Mouse (Mus musculus) embryonic facial prominence, embryonic 11.5 days (tissue): ENCODE data around the gene Nufip2. TPM values are rescaled to one million over a fixed set of nuclear protein-coding genes. Genes with fewer than 3 reads are reported as not detected.
"Not testable (repeated sequence)": the region's sequence is repeated elsewhere in the genome, so short reads cannot be mapped to it uniquely, and the experiment has no call there.

Experiments
- ATAC-seq: fragments of 200-750 bp; cut with Nextera tagmentation; replicated peaks from 2 replicates; pipeline ENCODE4 v1.8.0; 2017; ENCODE audit warnings: low read depth; ENCODE audit not compliant: insufficient number of reproducible peaks, low FRiP score, low TSS enrichment
- DNase-seq: peaks from one replicate; pipeline ENCODE4 v3.0.0-alpha.2; 2015; ENCODE audit warnings: low spot score
- H3K27ac ChIP-seq: fragments of 300-500 bp; sonication (generic); replicated peaks from 2 replicates; pipeline ENCODE4 v1.5.1; 2014; ENCODE audit warnings: mild to moderate bottlenecking, low read depth, low read length, control low read depth
- H3K27me3 ChIP-seq: fragments of 300-500 bp; sonication (generic); 2 replicates; pipeline ENCODE4 v1.6.1; 2014; ENCODE audit warnings: mild to moderate bottlenecking, low read length, moderate library complexity, mixed read lengths; ENCODE audit not compliant: control insufficient read depth, insufficient read depth
- H3K36me3 ChIP-seq: fragments of 300-500 bp; sonication (generic); replicated peaks from 2 replicates; pipeline ENCODE4 v1.6.1; 2014; ENCODE audit warnings: low read depth, mild to moderate bottlenecking, low read length, moderate library complexity, mixed read lengths; ENCODE audit not compliant: control insufficient read depth, insufficient read depth
- H3K4me1 ChIP-seq: fragments of 300-500 bp; sonication (generic); 2 replicates; pipeline ENCODE4 v1.6.1; 2014; ENCODE audit warnings: low read length, mixed read lengths; ENCODE audit not compliant: control insufficient read depth, insufficient read depth
- H3K4me2 ChIP-seq: fragments of 300-500 bp; sonication (generic); 2 replicates; pipeline ENCODE4 v1.6.1; 2014; ENCODE audit warnings: low read depth, mild to moderate bottlenecking, control low read depth, low read length, moderate library complexity
- H3K4me3 ChIP-seq: fragments of 300-500 bp; sonication (generic); 2 replicates; pipeline ENCODE4 v1.5.1; 2014; ENCODE audit warnings: low read depth, low read length, control low read depth
- H3K9ac ChIP-seq: fragments of 300-500 bp; sonication (generic); replicated peaks from 2 replicates; pipeline ENCODE4 v1.6.1; 2014; ENCODE audit warnings: mild to moderate bottlenecking, control low read depth, low read length
- H3K9me3 ChIP-seq: fragments of 300-500 bp; sonication (generic); replicated peaks from 2 replicates; pipeline ENCODE4 v1.6.1; 2016; ENCODE audit warnings: mild to moderate bottlenecking, low read length, inconsistent platforms, mixed read lengths; ENCODE audit not compliant: control insufficient read depth
- WGBS: fragments of 180-500 bp; shearing (Covaris S2); extraction: QIAGEN DNeasy Blood & Tissue Kit; methylation state at CpG from one replicate; pipeline ENCODE4 v1.1.7; 2014; 5-methylcytosine and 5-hydroxymethylcytosine counted together
- polyA plus RNA-seq: library from polyadenylated mRNA; unstranded; fragments of >200 nt; fragmentation: Nextera tagmentation; extraction: Ambion mirVana; gene quantifications from 2 replicates; pipeline ENCODE4 v1.2.1, GENCODE M21; 2014

The Nufip2 gene
- polyA plus RNA-seq, 1 experiment from 2014 or later = 4.1 TPM

- no peak overlapping the region for H3K4me2 ChIP-seq
Observed at GRCm38 (mm10) chr11:77664046-77664445, 21.9 kb upstream of the Nufip2 start.

DNA sequence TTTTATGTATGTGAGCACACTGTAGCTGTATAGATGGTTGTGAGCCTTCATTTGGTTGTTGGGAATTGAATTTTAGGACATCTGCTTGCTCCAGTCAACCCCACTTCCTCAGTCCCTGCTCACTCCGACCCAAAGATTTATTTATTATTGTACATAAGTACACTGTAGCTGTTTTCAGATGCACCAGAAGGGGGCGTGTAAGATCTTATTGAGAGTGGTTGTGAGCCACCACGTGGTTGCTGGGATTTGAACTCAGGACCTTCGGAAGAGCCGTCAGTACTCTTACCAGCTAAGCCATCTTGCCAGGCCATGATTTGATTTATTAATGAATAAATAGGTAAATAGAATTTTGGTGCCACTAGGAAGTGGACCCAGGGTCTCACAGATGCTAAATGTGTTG, 20.6 kb upstream of the Nufip2 start:
- ATAC-seq, H3K27me3 ChIP-seq: not testable (repeated sequence)

More at GRCm38 (mm10) chr11:77664046-77664445, 21.9 kb upstream of the Nufip2 start:
- ATAC-seq = no peak
- H3K27me3 ChIP-seq = no peaks in the 10 kb centered on the region
- no peaks in the 10 kb centered on the region for H3K9me3 ChIP-seq
- no peak overlapping the region for H3K4me3 ChIP-seq
- no peak overlapping the region for H3K27ac ChIP-seq
- no peaks in the 10 kb centered on the region for H3K4me1 ChIP-seq
- no peaks in the 10 kb centered on the region for H3K36me3 ChIP-seq
- 90% methylated on average over 8 of the region's 8 CpGs for WGBS
- no peak overlapping the region for H3K9ac ChIP-seq
- no peak for DNase-seq

DNA sequence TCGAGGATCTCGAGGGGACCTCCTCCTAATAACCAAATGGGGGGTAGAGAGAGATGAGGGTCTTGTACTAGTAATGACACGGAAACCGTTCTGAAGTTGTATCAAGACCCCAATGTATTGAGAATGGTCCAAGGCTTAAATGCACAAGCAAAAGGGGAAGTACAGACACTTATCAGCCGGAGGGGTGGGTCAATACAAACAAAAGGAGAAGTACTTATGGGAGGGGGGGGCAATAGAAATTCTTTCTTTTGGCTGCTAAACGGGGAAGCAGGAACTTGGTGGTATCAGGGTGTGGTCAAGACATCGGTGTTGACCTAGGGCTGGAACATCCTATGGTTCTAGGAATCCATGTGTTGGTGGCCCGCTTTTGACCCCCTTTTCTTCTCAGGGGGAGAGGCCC, 19.2 kb upstream of the Nufip2 start:
- ATAC-seq, DNase-seq, H3K9me3 ChIP-seq, H3K4me3 ChIP-seq, H3K4me2 ChIP-seq, H3K27ac ChIP-seq, H3K36me3 ChIP-seq, H3K9ac ChIP-seq, H3K4me1 ChIP-seq, H3K27me3 ChIP-seq: not testable (repeated sequence)
- 92% methylated on average over 8 of the region's 8 CpGs for WGBS

More for the DNA sequence above, 20.6 kb upstream of the Nufip2 start:
- H3K4me2 ChIP-seq, H3K4me3 ChIP-seq, DNase-seq, H3K9me3 ChIP-seq, H3K27ac ChIP-seq, H3K9ac ChIP-seq, H3K4me1 ChIP-seq, H3K36me3 ChIP-seq: not testable (repeated sequence)
- 83% methylated on average over 5 of the region's 5 CpGs for WGBS

DNA sequence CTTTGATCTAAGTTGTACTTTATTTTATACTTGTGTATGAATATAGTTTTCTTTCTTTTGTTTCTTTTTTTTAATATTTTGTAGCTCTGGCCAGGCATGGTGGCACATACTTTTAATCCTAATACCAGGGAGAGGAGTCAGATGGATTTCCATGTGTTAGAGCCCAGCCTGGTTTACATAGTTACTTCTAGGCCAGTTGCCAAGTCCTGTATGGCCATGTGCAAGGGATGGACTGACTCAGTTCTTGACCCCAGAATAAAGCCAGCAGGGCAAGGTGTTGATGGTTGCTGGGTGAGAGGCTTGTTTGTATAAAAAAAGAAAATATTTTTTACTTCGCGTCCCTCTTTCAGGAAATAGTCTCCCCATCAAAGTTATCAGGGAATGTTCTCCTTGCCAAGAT, 13.2 kb upstream of the Nufip2 start:
- no peak for ATAC-seq

GRCm38 (mm10) chr11:77673428-77673991, 12.4 kb upstream of the Nufip2 start:
- no peaks in the 10 kb centered on the region for H3K9me3 ChIP-seq
- H3K9ac ChIP-seq = no peak overlapping the region
- H3K4me3 ChIP-seq = no peak overlapping the region
- DNase-seq (peak; percentile 10), ATAC-seq (no peak)
- WGBS = 70% methylated on average over 4 of the region's 4 CpGs
- no peak overlapping the region for H3K27ac ChIP-seq
- no peaks in the 10 kb centered on the region for H3K36me3 ChIP-seq
- no peaks in the 10 kb centered on the region for H3K4me1 ChIP-seq
- no peaks in the 10 kb centered on the region for H3K27me3 ChIP-seq
- H3K4me2 ChIP-seq = no peak overlapping the region

More for the DNA sequence above, 13.2 kb upstream of the Nufip2 start:
- Histone ChIP-seq H3K36me3 (no peaks in the 10 kb centered on the region), H3K4me3 (no peak overlapping the region), H3K9me3 (no peaks in the 10 kb centered on the region), H3K27me3 (no peaks in the 10 kb centered on the region), H3K4me1 (no peaks in the 10 kb centered on the region), H3K27ac (no peak overlapping the region), H3K9ac (no peak overlapping the region), H3K4me2 (no peak overlapping the region)
- WGBS = 94% methylated on average over 2 of the region's 2 CpGs
- no peak for DNase-seq

DNA sequence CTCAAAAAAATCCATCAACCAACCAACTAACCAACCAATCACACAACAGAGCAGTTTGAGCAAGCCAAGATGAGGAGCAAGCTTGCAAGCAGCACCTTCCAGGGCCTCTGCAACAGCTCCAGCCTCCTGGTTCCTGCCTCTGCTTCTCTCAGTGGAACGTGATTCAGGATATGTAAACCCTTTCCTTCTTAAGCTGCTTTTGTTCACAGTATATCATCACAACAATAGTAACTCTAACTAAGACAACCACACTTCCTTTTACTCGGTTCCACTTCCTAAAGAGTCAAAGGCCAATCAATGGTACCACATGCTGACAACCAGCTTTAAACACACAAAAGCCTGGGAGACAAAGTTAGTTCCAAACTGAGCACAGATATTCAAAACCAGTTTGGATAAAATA, 5.9 kb upstream of the Nufip2 start:
- H3K4me1 ChIP-seq = no peaks in the 10 kb centered on the region
- no peaks in the 10 kb centered on the region for H3K27me3 ChIP-seq
- no peaks in the 10 kb centered on the region for H3K9me3 ChIP-seq
- ATAC-seq (no peak), DNase-seq (no peak)
- H3K36me3 ChIP-seq = no peaks in the 10 kb centered on the region
- WGBS = 19% methylated on average over 2 of the region's 2 CpGs
- H3K9ac ChIP-seq = no peak overlapping the region
- H3K27ac ChIP-seq = no peak overlapping the region
- no peak overlapping the region for H3K4me2 ChIP-seq
- no peak overlapping the region for H3K4me3 ChIP-seq

- H3K4me1 ChIP-seq = no peaks in the 10 kb centered on the region; the same call in 1 of the 2 replicates
- DNase-seq (no peak), ATAC-seq (no peak)
- no peaks in the 10 kb centered on the region for H3K27me3 ChIP-seq
- H3K9ac ChIP-seq = no peak overlapping the region
- 66% methylated on average over 2 of the region's 2 CpGs for WGBS
- H3K27ac ChIP-seq = no peak overlapping the region
- no peak overlapping the region for H3K4me2 ChIP-seq
- H3K4me3 ChIP-seq = no peak overlapping the region
- H3K9me3 ChIP-seq = no peaks in the 10 kb centered on the region
- H3K36me3 ChIP-seq = no peaks in the 10 kb centered on the region
Observed at GRCm38 (mm10) chr11:77684896-77685295, 1.1 kb upstream of the Nufip2 start.

DNA sequence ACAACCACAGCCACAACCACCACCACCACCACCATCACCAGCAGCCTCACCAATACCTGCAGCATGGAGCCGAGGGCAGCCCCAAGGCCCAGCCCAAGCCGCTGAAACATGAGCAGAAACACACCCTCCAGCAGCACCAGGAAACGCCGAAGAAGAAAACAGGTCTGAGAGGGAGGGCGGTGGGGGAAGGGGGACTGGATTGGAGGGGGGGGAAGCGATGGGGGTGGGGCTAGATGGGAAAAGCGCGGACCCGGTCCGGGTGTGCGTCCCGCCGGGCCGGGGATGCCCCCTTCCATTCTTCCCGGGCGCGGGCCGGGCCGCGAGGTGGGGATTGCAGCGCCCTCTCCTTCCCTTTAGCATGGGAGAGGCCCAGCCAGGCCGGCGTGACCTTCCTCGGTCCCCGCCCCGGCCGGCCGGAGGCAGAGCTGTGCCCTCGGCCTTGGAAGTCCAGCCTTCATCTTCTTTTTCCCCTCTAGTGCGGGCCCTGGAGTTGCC, 438 bp downstream of the Nufip2 start:
- DNase-seq (peak; percentile 47), ATAC-seq (peak; percentile 68)
- WGBS = 0% methylated on average over 28 of the region's 30 CpGs

More for the DNA sequence above, 438 bp downstream of the Nufip2 start:
- Histone ChIP-seq H3K9me3 (no peaks in the 10 kb centered on the region), H3K27ac (peak overlapping the region; percentile 97), H3K4me1 (no peaks in the 10 kb centered on the region; the same call in 1 of the 2 replicates), H3K4me2 (peak overlapping the region; percentile 31), H3K27me3 (no peaks in the 10 kb centered on the region), H3K4me3 (peak overlapping the region; percentile 99), H3K36me3 (no peaks in the 10 kb centered on the region), H3K9ac (peak overlapping the region; percentile 98)
